Mouse (Mus musculus) thymus, postnatal 4 days (tissue): ENCODE measurements around the gene Zfp324.

Experiments used
- DNase-seq: peaks from one replicate; pipeline ENCODE4 v3.0.0; 2021

Zfp324 gene

DNA sequence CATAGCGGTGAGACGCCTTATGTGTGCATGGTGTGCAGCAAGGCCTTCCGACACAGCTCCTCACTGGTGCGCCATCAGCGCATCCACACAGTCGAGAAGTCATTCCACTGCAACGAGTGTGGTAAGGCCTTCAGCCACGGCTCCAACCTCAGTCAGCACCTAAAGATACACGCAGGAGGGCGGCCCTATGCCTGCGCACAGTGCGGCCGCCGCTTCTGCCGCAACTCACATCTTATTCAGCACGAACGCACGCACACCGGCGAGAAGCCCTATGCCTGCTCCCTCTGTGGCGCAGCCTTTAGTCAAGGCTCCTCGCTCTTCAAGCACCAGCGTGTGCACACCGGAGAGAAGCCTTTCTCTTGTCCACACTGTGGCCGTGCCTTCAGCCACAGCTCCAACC lies 5.3 kb downstream of the Zfp324 start:
- DNase-seq, result no peak

DNA sequence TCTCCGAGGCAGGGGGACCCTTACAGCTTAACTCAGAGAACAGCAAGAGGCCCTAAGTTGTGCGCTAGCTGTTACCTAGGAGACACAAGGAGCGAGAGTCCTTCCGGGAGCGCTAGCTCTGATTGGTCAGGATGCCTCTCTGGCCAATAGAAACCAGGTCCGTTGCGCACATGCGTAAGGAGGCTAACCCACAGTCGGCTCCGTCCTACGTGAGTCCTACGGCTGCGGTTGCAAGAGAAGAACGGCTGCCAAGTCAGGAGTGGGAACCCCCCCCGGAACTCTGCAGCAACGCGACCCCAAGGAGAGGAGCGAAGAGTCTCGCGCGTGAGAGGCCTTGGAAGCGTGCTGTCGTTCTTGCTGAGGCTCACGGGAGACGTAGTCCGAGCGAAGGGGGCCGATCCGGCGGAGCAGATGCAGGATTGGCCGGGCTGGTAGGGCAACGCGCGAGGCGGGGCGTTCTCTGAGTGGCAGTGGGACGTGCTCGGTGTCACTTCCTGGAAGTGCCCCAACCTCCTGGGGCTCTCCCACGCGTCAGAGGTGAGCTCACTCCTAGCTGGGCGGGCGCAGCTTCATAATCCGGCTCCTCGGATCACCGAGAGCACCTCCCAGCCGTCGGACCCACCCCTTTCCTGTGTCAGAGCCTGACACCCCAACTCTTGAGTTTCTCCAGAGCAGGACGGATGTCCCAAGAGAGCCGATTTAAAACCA lies 12.2 kb downstream of the Zfp324 start, which contains the start of gene Zfp446:
Gene Zfp446, plus strand, starts transcription at position 167 of the 708 bp plus-strand sequence.
- DNase-seq, result peak; percentile 96

DNA sequence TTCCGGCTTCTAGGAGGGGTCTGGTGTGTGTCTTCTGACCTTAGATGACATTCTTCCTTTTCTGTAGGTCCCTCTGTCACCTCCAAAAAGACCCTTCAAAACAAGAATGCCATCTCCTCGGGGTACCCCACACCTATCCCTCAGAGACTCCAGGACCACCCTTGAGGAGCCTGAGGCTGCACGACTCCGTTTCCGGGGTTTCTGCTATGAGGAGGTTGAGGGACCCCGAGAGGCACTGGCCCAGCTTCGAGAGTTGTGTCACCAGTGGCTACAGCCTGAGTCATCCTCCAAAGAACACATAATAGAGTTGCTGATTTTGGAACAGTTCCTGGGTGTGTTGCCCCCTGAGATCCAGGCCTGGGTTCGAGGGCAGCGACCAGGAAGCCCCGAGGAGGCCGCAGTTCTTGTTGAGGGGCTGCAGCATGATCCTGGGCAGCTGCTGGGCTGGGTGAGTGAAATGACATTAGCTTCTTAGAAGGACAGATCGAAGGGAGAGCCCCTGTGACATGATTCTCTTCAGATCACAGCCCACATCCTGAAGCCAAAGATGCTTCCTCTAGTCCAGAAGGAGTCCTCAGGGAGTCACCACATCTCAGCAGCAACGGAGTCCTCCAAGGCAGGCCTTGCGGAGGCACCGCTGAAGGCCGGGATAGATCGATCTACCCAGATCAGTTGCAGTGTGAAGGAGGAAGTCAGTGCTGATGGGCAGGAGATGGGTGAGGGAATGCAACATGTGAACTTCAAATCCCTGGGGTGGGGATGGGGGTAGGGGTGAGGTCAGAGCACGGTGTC lies 13.5 kb downstream of the Zfp324 start:
- peak; percentile 35 for DNase-seq

DNA sequence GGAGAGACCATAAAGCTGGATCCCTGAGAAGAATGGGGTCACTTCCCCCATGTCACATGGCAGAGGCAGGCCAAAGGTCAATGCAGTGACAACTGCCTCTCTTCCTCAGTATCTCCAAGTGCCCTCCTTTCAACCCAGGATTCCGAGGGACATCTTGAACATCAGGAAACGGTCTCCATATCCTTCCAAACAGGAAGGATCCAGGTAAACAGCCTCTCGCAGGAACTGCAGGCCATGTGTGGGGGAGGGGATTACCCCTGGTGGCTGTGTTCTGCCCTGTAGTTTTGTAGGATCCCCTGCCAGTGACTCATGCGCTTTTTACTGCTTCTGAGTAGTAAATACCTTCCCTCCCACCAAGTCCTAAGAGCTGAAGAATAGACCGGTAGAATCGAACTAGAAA lies 14.1 kb downstream of the Zfp324 start:
- no peak for DNase-seq

DNA sequence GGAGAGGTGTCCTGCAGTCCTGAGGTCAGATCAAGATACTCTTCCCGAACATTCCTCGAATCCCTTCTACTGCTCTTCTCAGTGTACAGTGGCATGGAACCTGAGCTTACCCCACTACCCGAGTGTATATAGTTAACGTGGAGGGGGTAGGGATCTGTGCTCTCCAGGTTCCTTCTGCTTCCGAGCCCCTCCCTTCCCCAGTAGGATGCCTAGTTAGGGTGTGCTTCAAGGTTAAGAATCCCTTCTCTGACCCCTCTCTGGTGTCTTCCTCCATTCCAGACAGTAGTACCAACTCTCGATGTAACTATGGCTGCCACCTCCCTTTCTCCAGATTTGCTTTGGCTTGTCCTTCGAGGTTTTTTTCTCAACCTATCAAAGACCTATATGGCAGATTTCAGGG lies 14.7 kb downstream of the Zfp324 start:
- DNase-seq, result no peak

DNA sequence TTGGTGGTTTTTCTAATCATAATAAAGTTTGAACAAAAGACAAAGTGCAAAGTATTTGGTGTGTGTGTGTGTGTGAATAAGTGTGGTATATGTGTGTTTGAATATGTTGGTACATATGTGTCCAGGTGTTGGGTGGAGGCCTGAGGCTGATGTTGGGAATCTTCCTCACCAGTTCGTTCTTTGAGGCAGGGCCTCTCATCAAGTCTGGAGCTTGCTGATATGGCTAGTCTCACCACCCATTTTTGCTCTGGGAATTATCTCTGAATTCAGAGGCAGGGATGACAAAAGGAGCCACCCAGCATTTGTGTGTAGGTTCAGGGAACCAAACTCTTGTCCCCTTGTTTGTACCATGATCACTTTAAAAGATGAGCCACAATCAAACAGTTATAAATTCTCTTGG lies 20.1 kb downstream of the Zfp324 start:
- no peak for DNase-seq

DNA sequence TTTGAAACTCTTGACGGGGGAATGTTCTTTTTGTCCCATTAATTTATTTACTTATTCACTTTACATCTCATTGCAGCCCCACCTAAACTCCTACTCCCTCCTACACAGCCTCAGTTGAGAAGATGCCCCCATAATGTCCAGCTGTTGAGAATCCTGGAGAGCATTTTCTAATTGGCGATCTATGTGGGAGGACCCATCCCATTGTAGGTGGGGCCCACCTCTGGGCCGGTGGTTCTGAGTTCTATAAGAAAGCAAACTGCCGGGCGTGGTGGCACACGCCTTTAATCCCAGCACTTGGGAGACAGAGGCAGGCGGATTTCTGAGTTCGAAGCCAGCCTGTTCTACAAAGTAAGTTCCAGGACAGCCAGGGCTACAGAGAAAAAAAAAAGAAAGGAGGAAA lies 21.3 kb downstream of the Zfp324 start:
- DNase-seq, result no peak

DNA sequence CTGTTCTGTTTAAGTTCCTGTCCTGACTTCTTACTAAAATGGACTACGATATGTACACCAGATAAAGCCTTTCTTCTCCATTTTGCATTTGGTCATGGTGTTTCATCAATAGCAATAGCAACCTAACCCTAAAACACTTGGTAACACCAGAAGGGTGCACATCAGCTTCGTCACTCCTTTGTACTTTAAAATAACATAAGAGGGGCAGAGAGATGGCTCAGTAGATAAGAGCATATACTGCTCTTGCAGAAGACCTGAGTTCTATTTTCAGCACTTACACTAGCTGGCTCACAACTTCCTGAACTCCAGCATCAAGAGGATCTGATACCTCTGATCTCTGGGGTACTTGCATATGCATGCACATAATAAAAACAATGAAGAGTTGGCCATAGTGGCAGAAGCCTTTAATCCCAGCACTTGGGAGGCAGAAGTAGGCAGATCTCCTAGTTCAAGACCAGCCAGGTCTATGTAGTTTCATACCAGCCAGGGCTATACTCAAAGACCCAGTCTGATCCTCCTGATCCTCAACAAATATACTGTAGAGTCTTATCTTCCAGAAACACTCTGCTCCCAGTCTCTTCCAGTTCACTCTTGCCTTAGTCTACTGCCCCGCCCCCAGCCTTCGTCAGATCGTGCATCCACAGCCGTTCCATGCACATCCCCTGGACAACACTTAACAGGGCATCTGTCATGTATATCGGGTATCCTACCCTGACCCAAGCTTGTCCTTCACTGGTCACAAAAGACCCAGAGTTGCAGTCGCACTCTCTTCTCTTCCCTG lies 22.0 kb downstream of the Zfp324 start:
- DNase-seq, result no peak

DNA sequence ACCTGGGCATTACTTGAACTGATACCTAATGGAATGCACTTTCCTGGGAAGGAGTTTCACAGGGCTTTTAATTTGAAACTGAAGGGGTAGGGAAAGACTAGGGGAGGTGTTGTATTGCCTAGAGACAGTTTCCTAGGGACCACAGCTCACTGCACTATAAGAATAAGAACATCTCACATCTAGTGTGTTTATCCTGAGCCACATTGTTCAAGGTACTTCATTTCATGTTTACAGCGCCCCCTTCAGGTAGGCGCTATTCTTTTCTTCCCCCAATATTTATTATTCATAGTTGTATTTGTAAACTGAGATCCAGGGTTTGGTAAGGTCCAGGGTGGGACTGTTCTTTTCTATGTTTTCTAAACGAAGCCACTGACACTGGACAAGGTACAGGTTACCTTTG lies 26.6 kb downstream of the Zfp324 start:
- peak; percentile 77 for DNase-seq

DNA sequence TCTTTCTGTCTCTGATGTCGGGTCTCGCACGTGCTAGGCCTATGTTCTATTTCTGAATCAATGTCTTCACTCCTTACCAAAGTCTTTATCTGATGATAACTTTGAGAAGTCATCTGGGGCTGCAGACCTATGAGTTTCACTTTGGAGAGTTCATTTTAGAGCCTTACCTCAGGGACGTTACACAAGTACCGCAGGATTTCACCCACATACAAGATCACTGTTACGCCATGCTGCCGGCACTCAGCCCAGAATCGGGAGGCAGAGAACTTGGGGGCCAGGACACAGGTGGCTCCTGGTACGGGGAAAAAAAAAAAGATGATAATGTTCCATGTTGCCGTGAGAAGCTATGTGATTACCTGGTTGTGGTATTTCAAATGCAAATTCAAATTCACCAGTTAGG lies 27.5 kb downstream of the Zfp324 start:
- DNase-seq, result no peak

DNA sequence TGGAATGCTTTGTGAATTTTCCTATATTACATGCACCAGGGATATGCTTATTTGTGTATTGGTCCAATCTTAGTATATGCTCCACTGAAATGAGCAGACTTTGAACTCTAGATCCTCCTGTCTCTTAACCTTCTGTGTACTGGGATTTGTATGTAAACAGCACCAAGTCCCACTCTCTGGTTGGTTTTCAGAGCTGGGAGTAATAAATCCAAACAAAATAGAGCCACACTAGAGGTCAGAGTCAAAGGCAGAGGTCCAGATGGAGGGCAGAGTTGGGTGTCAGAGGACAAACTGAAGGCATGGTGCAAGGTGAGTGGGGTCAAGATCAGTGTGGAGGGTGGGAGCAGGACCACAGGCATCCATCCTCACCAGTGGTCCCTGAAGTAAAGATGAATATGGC lies 30.2 kb downstream of the Zfp324 start:
- DNase-seq, result no peak

DNA sequence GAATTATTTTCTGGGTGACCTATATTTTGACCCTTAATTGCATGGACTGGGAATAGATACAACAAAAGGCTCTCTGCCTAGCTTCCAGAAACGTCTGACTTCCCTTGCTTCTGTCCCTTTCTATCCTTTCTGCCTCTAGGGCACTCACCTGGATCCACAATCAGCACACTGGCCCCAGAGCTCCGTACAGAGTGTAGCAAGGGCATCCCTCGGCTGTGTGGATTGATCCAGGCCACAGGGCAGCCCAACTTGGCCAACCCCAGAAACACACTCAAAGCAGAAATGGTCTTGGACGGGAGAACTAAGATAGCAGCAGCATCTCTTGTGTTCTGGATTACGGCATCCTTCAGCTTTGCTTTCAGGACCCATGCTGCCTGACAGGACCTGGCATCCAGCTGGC lies 31.6 kb downstream of the Zfp324 start:
- no peak for DNase-seq

DNA sequence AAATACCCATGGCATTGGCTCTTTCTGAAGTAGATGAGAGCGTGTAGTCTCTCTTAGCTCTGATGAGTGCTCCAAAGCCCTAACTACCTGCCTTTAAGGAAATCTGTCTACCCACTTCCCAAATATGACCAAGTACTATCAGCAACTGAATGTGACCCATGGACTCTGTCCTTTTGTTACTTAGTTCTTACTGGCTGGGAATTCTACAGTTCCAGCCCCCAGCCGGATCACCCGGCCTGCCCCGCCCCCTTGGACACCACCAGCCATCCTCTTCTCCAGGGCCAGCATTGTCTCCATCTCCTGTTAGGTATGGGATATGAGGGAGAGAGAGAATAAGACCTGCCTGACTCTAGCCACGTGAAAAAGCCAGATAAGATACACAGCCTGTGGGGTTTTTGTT lies 32.4 kb downstream of the Zfp324 start, which contains the start of gene Slc27a5:
Gene Slc27a5, minus strand, starts transcription at position 140 of the 400 bp plus-strand sequence.
- no peak for DNase-seq

DNA sequence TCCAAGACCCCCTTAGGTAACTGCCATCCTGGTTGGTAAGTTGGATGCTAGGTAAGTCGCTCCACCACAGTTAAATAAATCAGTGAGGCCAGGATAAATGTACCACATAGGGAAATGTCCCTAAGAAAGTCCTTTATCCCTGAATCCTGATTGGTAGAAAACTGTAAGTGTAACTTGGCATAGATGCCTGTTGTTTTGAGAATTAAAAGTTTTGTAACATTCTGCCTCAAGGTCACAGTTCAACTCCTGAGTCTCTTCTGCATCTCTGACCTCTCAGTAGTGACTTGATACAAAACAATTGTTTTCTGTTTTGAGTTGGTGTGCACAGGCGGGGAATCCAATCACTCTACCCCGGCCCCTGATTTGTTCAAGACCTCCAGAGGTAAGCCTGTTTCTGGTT lies 33.2 kb downstream of the Zfp324 start, which contains the start of gene Trim28:
Gene Trim28, plus strand, starts transcription at position 264 of the 400 bp plus-strand sequence.
- no peak for DNase-seq

DNA sequence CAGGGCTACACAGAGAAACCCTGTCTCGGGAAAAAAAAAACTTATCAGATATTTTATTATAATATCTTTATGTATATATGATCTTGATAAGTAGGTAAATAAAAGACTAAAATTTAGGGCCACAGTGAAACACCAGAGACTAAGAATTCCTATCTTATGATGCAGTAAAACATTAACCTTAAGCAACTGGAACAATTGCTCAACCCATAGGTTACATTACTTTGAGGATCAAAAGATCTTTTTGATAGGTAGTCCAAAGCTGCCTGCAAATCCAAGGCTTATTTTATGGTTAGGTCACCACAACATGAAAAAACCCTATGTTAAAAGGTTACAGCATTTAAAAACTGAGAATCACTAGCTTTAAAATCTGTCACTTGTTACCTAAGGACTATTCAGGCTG lies 35.9 kb downstream of the Zfp324 start:
- DNase-seq, result no peak

DNA sequence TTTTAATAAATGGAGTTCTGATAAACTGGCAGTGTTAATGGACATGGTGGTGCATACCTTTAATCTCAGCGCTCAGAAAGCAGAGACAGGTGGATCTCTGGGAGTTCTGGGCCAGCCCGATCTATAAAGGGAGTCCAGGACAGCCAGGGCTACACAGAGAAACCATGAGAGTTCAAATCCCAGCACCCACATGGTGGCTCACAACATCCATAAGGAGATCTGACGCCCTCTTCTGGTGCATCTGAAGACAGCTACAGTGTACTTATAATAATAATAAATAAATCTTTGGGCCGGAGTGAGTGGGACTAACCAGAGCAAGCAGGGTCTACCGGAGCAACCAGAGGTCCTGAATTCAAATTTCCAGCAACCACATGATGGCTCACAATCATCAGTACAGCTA lies 37.7 kb downstream of the Zfp324 start:
- no peak for DNase-seq

DNA sequence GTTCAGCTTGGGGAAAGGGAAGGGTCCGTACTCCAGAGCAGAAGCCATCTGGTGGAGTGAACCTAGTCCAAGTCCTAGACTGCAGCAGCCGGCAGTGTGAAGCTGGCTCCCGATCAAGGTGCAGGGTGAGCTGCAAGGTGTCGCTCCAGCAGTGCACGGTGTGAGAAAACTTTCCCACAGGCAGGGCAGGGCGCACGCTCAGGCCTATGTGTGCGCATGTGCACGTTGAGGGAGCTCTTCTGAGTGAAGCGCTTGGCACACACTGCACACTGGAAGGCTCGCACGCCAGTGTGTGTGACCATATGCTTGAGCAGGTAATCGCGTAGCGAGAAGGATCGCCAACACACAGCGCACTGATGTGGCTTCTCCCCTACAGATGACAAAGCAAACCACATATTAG lies 40.4 kb downstream of the Zfp324 start:
- DNase-seq, result no peak

DNA sequence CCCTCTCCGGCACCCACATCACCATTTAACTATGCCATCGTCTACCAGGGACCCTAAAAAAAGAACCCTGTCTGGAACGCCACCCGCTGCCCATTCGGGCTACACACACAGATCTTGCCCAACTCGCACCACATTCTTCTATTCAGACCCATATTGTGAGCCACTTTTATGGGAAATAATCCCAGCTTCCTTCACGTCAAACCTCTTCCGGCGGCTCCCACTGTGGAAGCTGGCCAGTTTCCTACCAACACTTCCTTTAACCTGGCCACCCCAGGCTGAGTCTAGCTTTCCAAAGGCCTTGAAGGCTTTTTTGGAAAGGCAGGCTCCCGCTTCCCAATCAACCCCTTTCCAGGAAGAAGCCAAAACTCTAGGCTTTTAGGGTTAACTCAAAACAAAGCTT lies 40.9 kb downstream of the Zfp324 start:
- no peak for DNase-seq

DNA sequence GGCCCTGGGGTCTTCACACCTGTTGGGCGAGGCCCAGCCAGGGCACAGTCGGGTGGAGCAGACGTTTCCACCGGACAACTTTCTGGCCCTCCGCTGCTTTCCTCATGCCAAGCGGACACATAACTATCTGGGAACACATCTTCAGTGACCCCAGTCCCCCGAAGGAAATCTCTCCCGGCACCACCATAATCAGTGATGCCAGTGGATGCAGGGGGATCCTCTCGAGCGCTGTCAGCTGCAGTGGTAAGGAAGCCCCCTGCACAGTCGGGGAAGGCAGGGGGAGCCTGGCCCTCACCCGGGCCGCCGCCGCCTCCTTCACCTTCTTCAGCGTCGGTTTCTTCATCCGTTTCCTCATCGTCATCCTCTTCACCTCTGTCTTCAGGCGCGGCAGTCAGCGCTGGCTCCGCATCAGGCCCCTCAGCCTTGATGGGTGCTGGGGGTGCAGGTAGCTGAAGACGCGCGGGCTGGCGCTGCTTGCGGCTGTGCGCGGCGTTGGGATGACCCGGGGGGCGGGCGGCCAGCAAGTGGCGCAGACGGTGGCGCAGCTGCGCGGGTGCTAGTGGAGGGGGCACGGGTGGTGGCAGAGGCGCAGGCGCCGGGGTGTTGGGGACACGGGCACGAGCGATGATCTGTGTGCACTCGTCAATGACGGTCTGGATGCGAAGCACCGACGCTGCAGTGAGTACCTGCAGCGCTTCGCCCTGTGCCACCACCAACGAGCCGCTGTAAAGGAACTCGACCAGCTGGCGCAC lies 41.9 kb downstream of the Zfp324 start:
- DNase-seq, result no peak

DNA sequence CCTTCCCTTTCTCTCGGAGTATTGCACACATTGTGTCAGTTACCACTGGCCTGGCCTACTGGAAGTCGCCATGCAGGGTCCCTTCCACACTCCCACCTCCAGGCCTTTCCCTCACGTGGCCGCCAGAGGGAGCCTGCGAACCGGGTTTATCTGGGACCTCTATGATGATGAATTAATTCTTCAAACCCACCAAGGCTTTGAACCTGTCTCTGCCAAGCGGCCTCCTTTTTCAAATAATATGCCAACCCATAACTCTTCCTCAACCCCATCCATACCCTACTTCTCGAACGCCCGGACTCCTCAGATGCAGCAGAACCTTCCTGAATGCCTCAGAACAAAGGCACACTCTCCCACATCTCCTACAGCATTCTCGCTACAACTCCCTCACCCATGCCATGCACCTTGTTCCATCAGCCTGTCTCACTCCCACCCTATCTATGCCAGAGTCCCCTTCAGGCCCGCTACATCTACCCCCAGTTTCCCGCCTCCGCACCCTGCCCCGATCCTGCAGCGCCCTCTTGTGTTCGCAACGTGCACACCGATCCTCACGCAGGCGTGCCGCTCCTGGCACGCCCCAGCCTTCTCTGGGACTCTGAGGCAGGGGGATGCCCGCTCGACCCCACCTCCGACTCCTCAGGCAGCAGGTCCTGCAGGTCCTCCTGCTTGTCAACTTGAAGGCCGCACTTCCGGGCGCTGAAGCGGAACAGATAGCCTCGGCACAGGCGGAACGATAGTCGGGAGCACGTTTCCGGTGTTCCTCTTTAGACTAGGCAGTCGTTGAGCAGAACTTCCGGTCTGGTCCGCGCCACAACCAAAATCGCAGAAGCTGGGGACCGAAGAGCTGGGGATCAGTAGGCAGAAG lies 43.7 kb downstream of the Zfp324 start:
- peak; percentile 94 for DNase-seq

DNA sequence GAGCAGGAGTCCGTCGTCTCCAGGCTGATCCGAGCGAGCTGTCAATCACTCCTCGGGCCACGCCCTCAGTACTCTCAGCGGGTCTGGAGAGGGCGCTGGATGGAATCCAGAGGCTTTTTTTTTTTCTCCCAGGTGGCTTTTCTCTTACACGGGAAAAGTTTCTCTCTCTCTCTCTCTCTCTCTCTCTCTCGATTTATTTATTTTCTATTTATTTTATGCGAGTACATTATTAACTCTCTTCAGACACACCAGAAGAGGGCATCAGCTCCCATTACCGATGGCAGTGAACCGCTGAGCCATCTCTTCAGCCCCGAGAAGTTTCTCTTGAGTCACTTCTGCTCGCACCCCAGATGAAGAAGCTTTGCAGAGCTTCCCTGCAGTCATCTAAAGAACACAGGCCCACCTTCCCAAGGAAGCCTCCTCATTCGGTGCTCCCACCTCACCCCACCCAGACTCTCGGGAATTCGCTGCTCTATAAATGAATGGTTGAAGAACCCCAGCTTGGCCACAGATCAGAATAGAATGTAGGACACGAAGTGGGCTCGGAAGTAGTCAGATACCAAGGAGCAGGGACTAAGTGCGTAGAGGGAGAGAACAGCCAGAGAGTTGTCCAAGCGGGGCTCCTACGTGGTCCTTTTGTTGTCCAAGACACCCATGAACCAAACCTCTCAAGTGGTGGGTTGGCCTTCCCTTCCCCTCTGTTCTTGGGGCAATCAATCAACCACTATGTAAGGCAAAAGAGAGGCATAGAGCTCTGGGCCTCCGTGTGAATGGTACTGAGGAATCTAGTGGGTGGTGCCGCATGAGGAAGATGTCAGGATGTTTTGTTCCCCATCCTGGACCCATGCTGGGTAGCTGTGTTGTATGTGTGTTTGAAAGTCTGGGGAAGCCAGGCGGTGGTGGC lies 44.6 kb downstream of the Zfp324 start, which contains the start of gene Zbtb45:
Gene Zbtb45, minus strand, starts transcription at position 30 of the 904 bp plus-strand sequence.
- no peak for DNase-seq
